Mouse (Mus musculus) heart, postnatal 10 days (tissue): ENCODE data around the gene Med12l. TPM values are rescaled to one million over a fixed set of nuclear protein-coding genes. Genes with fewer than 3 reads are reported as not detected.
"Not testable (repeated sequence)": the region's sequence is repeated elsewhere in the genome, so short reads cannot be mapped to it uniquely, and the experiment has no call there.

Experiments
- DNase-seq, 2 experiments: peaks; one replicate each; pipeline ENCODE4 v3.0.0; 2021
- intact Hi-C: fragments of 180-260 bp; cut with DNase I; formaldehyde crosslinking; loops from one replicate; pipeline ENCODE4 v1.15.1; 2025
- total RNA-seq, 2 experiments: library from RNA; stranded (reverse); gene quantifications; 2 replicates each; pipeline ENCODE4 v1.2.3; 2021

Med12l gene
- total RNA-seq, 2 experiments from 2014 or later, result 9.4 to 10.1 TPM

GRCm38 (mm10) chr3:59021236-59021635 is 15.6 kb downstream of the Med12l start:
- intact Hi-C loops, result no loop called here
- DNase-seq, result no peak

DNA sequence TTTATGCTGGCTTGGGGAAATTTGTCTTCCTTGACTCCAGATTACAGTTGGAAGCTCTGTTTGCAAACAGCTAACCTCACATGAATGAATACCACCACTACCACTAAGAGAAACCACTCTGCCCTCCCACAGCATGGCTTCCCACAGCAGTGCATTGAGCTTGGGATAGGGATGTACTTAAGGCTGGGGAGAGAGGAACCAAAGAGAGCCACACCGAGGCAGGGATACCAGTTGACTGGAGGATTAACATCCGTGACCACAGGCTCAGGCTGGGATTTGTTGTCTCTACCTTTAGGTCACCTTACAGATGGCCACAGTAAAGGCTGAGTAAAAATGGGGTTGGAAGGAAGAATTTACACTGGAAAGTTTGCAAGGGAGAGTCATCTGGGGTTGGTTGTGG is 16.6 kb downstream of the Med12l start:
- intact Hi-C loops, result no loop called here
- no peak for DNase-seq

DNA sequence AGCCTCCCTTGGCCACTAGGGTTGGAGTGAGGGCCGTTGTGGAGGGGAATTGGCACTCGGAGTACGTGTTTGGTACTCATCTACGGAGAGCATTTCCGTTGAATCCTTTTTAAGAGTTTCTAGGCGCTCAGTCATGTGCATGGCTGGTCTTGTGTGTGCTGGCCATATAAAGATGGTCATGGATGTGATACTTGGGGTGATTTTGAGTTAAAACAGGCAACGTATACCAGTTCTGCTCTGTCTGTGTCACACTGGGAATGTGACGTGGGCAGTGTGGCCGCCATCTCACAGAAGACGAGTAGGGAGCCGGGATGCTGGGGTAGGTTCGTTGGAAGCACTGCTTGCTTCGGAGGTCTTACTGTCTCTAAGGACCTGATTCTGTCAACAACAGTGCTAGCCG is 17.3 kb downstream of the Med12l start:
- intact Hi-C loops, result no loop called here
- no peak for DNase-seq

GRCm38 (mm10) chr3:59024531-59025192 is 19.0 kb downstream of the Med12l start:
- no peak for DNase-seq
- intact Hi-C loops, result no loop called here

- intact Hi-C loops, result no loop called here
- no peak for DNase-seq
Observed at GRCm38 (mm10) chr3:59025193-59025535, 19.5 kb downstream of the Med12l start.

GRCm38 (mm10) chr3:59028696-59029095 is 23.1 kb downstream of the Med12l start:
- intact Hi-C loops, result no loop called here
- no peak for DNase-seq

DNA sequence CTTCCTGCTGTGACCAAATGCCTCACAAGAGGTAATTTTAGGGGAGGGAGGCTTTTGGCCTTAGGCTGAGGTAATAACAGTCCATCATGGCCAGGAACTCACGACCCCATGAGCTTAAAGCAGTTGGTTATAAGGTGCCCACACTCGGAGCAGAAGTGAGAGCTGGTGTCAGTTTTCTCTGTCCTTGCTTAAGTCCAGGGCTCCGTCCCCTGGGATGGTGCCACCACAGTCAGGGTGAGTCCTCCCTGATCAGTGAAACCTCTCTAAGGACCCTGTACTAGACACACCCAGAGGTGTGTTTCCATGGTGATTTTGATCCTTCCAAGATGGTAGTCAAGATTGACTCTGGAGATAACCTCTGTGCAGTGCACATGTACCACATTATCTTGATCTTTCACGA is 25.4 kb downstream of the Med12l start:
- DNase-seq, result no peak
- intact Hi-C loops, result no loop called here

DNA sequence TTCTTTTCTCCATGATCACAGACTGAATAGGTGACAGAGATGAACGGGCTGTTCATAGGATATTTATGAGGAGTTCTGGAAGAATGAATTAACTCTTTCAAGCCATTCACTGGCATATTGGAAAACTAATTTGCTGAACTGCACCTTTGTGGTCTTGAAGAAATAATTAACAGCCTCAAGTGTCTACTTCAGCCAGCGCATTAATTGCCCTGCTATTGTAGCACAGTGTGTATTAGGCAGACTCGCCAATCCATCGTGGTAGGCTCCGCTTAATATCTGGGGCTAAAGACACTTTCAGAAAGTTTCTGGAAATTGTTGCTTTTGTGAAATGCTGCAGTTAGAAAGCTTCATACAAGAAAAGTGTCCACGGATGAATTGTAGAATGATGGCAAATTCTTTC is 35.9 kb downstream of the Med12l start:
- intact Hi-C loops, result no loop called here
- no peak for DNase-seq

DNA sequence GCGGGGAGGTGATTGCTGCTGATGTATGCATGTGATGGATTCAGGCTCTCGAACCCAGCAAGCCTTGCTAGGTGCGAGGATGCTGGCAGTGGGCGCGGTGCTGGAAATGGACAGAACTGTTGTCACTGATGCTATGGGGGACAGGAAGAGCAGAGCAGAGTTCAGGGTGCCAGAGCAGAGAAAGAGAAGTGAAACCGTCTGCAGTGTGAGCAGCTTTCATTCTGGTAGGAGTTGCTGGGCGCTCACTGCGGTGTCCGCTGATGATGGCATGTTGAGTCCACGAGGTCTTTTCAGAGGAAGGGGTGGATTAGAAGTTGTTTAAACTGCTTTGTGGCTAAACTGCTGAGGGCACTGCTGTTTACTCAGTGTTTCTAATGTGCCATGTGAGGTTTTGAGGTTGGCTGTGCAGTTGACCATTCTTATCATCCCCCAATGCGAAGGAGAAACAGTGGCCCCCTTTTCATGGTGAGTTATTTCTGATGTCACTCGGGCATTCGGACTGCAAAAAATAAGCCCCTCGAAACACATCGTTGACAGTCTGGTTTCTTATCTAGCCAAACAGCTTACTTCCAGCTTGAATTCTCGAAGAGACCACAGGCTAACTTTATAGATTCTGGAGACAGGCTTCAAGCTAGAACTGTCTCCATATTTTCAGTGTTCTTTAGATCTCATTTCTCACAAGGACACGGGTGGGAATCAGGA is 49.4 kb downstream of the Med12l start:
- no peak for DNase-seq
- intact Hi-C loops, result loop anchor here (5.0 kb wide), 1 partner anchor 213 kb away; no protein-coding TSS in a partner anchor

- intact Hi-C loops, result loop anchor here (1.0 to 5.0 kb wide), 3 partner anchors 53 to 217 kb away; no protein-coding TSS in a partner anchor
- DNase-seq, result peak; percentile 81 to 83
Observed at GRCm38 (mm10) chr3:59059022-59059541, 53.5 kb downstream of the Med12l start.

DNA sequence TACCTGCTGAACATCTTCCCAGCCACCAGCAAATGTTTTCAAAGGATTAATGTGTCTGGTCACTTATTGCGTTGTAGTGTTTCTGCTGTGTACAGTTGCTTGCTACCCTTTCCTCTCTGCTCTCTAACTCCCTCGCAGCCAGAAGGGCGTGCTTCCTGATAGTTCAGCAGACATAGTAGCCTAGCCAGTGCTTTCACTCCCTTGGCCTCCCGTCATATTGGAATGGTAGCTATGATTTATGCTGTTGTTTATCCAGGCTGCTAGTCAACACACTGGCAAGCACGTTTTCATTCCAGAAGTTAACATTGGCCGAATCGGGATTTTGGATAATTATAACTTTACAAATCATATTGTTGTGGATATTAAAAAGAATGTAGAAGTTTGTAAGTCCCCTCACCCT is 54.5 kb downstream of the Med12l start:
- no peak for DNase-seq
- intact Hi-C loops, result no loop called here

DNA sequence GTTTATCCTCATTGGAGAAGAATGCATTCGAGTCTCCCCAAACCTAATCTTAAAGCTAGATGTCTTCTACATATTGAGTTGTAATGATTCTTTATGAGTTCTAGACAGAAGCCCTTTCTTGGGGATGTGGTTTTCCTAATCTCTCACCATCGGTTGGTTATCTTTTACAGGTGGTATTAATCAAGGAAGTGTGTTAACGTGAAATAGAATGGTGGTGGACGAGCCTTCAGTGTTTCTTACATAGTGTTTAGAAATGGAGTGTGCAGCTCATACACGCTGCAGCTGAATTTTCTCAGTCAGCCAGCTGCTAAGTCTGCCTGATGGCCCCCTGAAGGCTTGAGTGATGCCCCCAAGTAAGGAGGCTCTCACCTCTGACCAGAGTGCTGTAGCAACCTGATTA is 56.5 kb downstream of the Med12l start:
- intact Hi-C loops, result no loop called here
- no peak for DNase-seq

DNA sequence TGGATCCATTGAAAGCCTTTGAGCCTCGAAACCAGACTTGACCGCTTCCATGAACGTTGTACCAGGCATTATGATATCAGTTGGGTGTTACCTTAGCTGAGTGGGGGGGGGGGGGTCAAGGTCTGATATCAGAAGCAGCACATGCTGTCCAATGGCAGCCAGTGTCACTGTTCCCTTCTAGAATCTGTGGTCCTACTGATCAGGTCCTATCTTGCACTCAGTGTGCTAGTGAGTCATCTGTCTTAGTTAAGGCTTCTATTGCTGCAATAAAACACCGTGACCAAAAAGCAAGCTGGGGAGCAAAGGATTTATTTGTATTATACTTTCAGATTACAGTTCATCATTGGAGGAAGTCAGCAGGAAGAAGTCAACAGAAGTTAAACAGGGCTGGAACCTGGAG is 57.8 kb downstream of the Med12l start:
- DNase-seq, result no peak
- intact Hi-C loops, result no loop called here

- no peak for DNase-seq
- intact Hi-C loops, result no loop called here
Observed at GRCm38 (mm10) chr3:59065937-59066336, 60.3 kb downstream of the Med12l start.

DNA sequence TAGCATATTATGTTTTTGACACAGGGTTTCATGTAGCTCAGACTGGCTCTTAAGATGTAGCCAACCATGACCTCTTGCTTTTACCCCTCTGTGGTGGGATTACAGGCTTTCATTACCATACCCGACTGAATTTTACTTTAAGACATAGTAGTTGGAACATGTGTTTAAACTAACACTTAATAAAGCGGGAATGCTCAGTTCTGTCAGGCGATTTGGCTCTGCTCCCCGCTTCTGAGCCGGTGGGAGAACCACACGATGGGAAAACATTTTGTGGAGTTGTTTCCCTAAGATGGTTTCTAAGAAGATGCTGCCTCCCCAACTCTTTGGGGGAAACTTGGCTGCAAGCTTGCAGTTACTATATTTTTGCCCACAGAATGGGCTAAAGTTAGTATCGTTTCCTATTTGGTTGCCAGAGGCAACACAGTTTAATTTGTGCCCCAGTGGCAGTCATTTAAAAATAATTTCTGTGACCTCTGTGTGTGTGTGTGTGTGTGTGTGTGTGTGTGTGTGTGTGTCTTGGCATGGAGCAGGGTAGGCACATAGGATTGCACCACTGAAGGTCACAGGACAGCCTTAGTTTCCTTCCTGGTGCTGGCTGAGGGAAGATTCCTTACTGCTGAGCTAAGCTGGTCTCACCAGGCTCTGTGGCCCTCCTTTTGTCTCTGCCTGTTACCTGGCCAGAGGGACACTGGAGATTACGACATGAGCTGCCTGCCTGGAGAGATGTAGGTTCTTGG is 61.1 kb downstream of the Med12l start:
- intact Hi-C loops, result no loop called here
- DNase-seq, result peak; percentile 14 to 23

GRCm38 (mm10) chr3:59069071-59069470 is 63.4 kb downstream of the Med12l start:
- DNase-seq, intact Hi-C loops: not testable (repeated sequence)

GRCm38 (mm10) chr3:59077278-59077677 is 71.7 kb downstream of the Med12l start:
- intact Hi-C loops, result loop anchor here (5.0 to 10.0 kb wide), 2 partner anchors 668 to 1030 kb away; no protein-coding TSS in a partner anchor
- DNase-seq, result peak; percentile 7 to 45

DNA sequence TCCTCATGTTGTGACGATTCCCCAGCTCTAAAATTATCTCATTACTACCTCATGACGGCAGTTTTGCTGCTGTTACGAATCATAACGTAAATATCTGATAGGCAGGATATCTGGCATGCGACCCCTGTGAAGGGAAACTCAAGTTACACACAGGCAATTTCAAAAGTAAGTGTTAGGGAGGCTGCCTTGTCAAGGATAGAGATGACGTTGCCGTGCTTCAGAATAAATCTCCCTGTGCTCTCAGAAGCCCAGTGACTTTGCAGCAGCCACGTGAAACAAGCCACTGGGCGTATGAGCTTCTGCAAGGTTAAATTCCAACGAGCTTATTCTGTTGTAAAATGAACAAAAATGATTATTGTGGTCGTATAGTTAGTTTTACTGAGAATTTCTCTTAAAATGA is 73.0 kb downstream of the Med12l start:
- DNase-seq, result no peak
- intact Hi-C loops, result loop anchor here (2.0 to 10.0 kb wide), 3 partner anchors 130 to 1029 kb away; no protein-coding TSS in a partner anchor

GRCm38 (mm10) chr3:59079327-59079726 is 73.7 kb downstream of the Med12l start:
- intact Hi-C loops, result loop anchor here (2.0 to 10.0 kb wide), 3 partner anchors 129 to 1028 kb away; no protein-coding TSS in a partner anchor
- peak; percentile 50 to 59 for DNase-seq

- DNase-seq, result no peak
- intact Hi-C loops, result loop anchor here (2.0 to 5.0 kb wide), 2 partner anchors 32 to 87 kb away; no protein-coding TSS in a partner anchor
Observed at GRCm38 (mm10) chr3:59080293-59080916, 74.8 kb downstream of the Med12l start.

GRCm38 (mm10) chr3:59080919-59081318 is 75.3 kb downstream of the Med12l start:
- DNase-seq, result no peak
- intact Hi-C loops, result loop anchor here (2.0 to 5.0 kb wide), 2 partner anchors 32 to 86 kb away; no protein-coding TSS in a partner anchor
